Mouse (Mus musculus) lung, adult 2 months (tissue): ENCODE data around the gene Usp2.

Source experiments
- CTCF ChIP-seq: fragments of 200-500 bp; IDR thresholded peaks from 2 replicates; pipeline ENCODE4 v1.5.1; 2011; ENCODE audit warnings: mild to moderate bottlenecking, low read length, control low read depth; ENCODE audit not compliant: insufficient read depth
- POLR2A ChIP-seq: fragments of 200-500 bp; IDR thresholded peaks from 2 replicates; pipeline ENCODE4 v1.6.1; 2011; ENCODE audit warnings: low read depth, mild to moderate bottlenecking, control low read depth, low read length, borderline replicate concordance; ENCODE audit errors: extremely low read depth

DNA sequence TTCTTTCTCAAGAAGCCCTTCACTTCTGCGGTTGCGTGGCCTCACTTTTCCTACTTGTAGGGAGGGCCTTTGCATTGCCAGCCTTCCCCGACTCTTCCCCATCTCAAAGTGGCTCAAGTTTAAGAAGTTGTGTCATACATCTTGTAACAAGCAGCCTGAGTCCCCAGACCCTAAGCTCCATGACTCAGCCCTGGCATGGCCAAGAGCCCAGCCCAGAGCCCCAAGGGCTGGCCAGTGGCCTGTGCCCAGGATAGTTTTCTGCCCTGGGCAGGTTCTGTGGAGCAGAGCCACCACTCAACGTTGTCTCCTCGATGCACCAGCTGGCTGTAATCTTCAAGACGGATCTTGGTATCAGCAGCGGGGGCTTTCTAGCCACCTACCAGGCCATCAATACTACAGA lies 38.1 kb downstream of the Usp2 start:
- no peak for TF ChIP-seq CTCF
- no peak for TF ChIP-seq POLR2A
